Mouse (Mus musculus): ENCODE measurements around the gene Gm29735. TPM values are rescaled to one million over a fixed set of nuclear protein-coding genes. Genes with fewer than 3 reads are reported as not detected.
"Not testable (repeated sequence)": the region's sequence is repeated elsewhere in the genome, so short reads cannot be mapped to it uniquely, and the experiment has no call there.

The Gm29735 gene
- not detected in 2 replicates for polyA plus RNA-seq (2011; ENCODE audit: insufficient read depth, insufficient read length, low read depth, missing spikeins)

DNA sequence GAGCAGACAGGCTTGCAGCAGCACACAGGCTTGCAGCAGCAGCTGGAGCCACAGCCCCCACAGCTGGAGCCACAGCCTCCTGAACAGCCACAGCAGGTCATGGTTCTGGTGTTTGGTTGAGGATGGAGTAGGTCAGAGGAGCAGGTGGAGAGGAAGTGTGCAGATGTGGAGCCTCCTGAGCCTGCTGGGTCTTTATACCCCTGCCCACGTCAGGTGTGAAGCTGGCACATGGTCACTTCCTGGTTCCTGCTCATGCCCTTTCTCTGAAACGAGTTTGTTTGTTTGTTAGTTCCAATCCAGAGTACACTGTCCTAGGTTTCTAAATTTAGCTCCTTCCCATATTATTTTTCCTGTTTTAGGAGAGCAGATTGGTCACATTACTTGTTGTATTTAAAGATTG lies at the start of gene Gm29735:
Gene Gm29735 (minus strand): TSS at position 101 of the 400 bp plus-strand sequence.
- not testable (repeated sequence) for H3K9ac ChIP-seq (ENCODE audit: low read depth, poor library complexity, severe bottlenecking); H3K4me1 ChIP-seq (ENCODE audit: control insufficient read depth, insufficient read depth, low read length); H3K27ac ChIP-seq (ENCODE audit: insufficient read depth, low read length); H3K36me3 ChIP-seq (ENCODE audit: control insufficient read depth, insufficient read depth, low read length, poor library complexity, severe bottlenecking); H3K4me3 ChIP-seq (ENCODE audit: low read depth, low read length); H3K9me3 ChIP-seq (replicated peaks; ENCODE audit: control insufficient read depth, insufficient read depth, low read length, poor library complexity, severe bottlenecking); H3K27me3 ChIP-seq (ENCODE audit: control insufficient read depth, insufficient read depth, low read length, poor library complexity, severe bottlenecking)

GRCm38 (mm10) chr7:142205488-142205887 lies 48.6 kb upstream of the Gm29735 start:
- Histone ChIP-seq H3K4me1 (ENCODE audit: control insufficient read depth, insufficient read depth, low read length) (peaks cover 5% of the 10 kb centered on the region), H3K4me3 (ENCODE audit: low read depth, low read length) (no peak overlapping the region), H3K27ac (ENCODE audit: insufficient read depth, low read length) (no peak overlapping the region), H3K9me3 (replicated peaks; ENCODE audit: control insufficient read depth, insufficient read depth, low read length, poor library complexity, severe bottlenecking) (no peaks in the 10 kb centered on the region), H3K9ac (ENCODE audit: low read depth, poor library complexity, severe bottlenecking) (no peak overlapping the region), H3K36me3 (ENCODE audit: control insufficient read depth, insufficient read depth, low read length, poor library complexity, severe bottlenecking) (no peaks in the 10 kb centered on the region), H3K27me3 (ENCODE audit: control insufficient read depth, insufficient read depth, low read length, poor library complexity, severe bottlenecking) (no peaks in the 10 kb centered on the region)
- TF ChIP-seq EP300 (IDR thresholded peaks at IDR 0.05; ENCODE audit: insufficient read depth, low read depth, low read length), result no peak
- no peak for TF ChIP-seq POLR2A (IDR thresholded peaks at IDR 0.05; ENCODE audit: insufficient read depth, low read length)
- no peak for TF ChIP-seq CTCF (IDR thresholded peaks at IDR 0.05; ENCODE audit: low read depth, low read length)

GRCm38 (mm10) chr7:142201064-142201463 lies 44.2 kb upstream of the Gm29735 start, which contains the start of gene Krtap5-3:
Gene Krtap5-3, plus strand, starts transcription at chr7:142201364.
- Histone ChIP-seq H3K4me3 (ENCODE audit: low read depth, low read length) (no peak within 1 kb of the TSS), H3K9ac (ENCODE audit: low read depth, poor library complexity, severe bottlenecking) (no peak within 1 kb of the TSS), H3K9me3 (replicated peaks; ENCODE audit: control insufficient read depth, insufficient read depth, low read length, poor library complexity, severe bottlenecking) (no peaks in the 10 kb centered on the region), H3K27ac (ENCODE audit: insufficient read depth, low read length) (no peak within 1 kb of the TSS), H3K36me3 (ENCODE audit: control insufficient read depth, insufficient read depth, low read length, poor library complexity, severe bottlenecking) (no peaks in the 10 kb centered on the region), H3K27me3 (ENCODE audit: control insufficient read depth, insufficient read depth, low read length, poor library complexity, severe bottlenecking) (no peaks in the 10 kb centered on the region), H3K4me1 (ENCODE audit: control insufficient read depth, insufficient read depth, low read length) (no peaks in the 10 kb centered on the region)
- no peak for TF ChIP-seq POLR2A (IDR thresholded peaks at IDR 0.05; ENCODE audit: insufficient read depth, low read length)

- Histone ChIP-seq H3K27ac (ENCODE audit: insufficient read depth, low read length) (no peak overlapping the region), H3K4me1 (ENCODE audit: control insufficient read depth, insufficient read depth, low read length) (no peaks in the 10 kb centered on the region), H3K36me3 (ENCODE audit: control insufficient read depth, insufficient read depth, low read length, poor library complexity, severe bottlenecking) (no peaks in the 10 kb centered on the region), H3K9ac (ENCODE audit: low read depth, poor library complexity, severe bottlenecking) (no peak overlapping the region), H3K4me3 (ENCODE audit: low read depth, low read length) (no peak overlapping the region), H3K9me3 (replicated peaks; ENCODE audit: control insufficient read depth, insufficient read depth, low read length, poor library complexity, severe bottlenecking) (peaks cover 15% of the 10 kb centered on the region), H3K27me3 (ENCODE audit: control insufficient read depth, insufficient read depth, low read length, poor library complexity, severe bottlenecking) (no peaks in the 10 kb centered on the region)
- no peak for TF ChIP-seq POLR2A (IDR thresholded peaks at IDR 0.05; ENCODE audit: insufficient read depth, low read length)
- TF ChIP-seq CTCF (IDR thresholded peaks at IDR 0.05; ENCODE audit: low read depth, low read length), result no peak
- no peak for TF ChIP-seq EP300 (IDR thresholded peaks at IDR 0.05; ENCODE audit: insufficient read depth, low read depth, low read length)
Observed at GRCm38 (mm10) chr7:142198748-142199147, 41.8 kb upstream of the Gm29735 start.

DNA sequence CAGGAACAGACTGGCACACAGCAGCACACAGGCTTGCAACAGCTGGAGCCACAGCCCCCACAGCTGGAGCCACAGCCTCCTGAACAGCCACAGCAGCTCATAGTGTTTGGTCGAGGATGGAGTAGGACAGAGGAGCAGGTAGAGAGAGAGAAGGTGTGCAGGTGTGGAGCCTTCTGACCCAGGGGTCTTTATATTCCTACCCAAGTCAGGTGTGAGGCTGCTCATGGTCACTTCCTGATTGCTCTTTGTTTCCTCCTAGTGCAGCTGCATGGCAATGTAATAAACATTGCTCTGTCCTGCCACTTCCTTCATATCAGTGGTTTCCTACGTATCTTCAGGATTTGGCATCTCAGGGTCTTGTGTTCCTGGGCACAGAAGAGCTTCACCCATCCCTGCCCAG lies 33.4 kb upstream of the Gm29735 start, which contains the start of gene Gm10153:
Gene Gm10153 (minus strand): TSS at position 101 of the 400 bp plus-strand sequence.
- Histone ChIP-seq H3K27ac (ENCODE audit: insufficient read depth, low read length) (no peak within 1 kb of the TSS), H3K4me1 (ENCODE audit: control insufficient read depth, insufficient read depth, low read length) (no peaks in the 10 kb centered on the region), H3K4me3 (ENCODE audit: low read depth, low read length) (no peak within 1 kb of the TSS), H3K9me3 (replicated peaks; ENCODE audit: control insufficient read depth, insufficient read depth, low read length, poor library complexity, severe bottlenecking) (peaks cover 16% of the 10 kb centered on the region), H3K9ac (ENCODE audit: low read depth, poor library complexity, severe bottlenecking) (no peak within 1 kb of the TSS), H3K27me3 (ENCODE audit: control insufficient read depth, insufficient read depth, low read length, poor library complexity, severe bottlenecking) (no peaks in the 10 kb centered on the region), H3K36me3 (ENCODE audit: control insufficient read depth, insufficient read depth, low read length, poor library complexity, severe bottlenecking) (no peaks in the 10 kb centered on the region)
- no peak for TF ChIP-seq POLR2A (IDR thresholded peaks at IDR 0.05; ENCODE audit: insufficient read depth, low read length)
- TF ChIP-seq CTCF (IDR thresholded peaks at IDR 0.05; ENCODE audit: low read depth, low read length), result no peak
- no peak for TF ChIP-seq EP300 (IDR thresholded peaks at IDR 0.05; ENCODE audit: insufficient read depth, low read depth, low read length)

- Histone ChIP-seq H3K4me3 (ENCODE audit: low read depth, low read length) (no peak overlapping the region), H3K27me3 (ENCODE audit: control insufficient read depth, insufficient read depth, low read length, poor library complexity, severe bottlenecking) (no peaks in the 10 kb centered on the region), H3K27ac (ENCODE audit: insufficient read depth, low read length) (no peak overlapping the region), H3K36me3 (ENCODE audit: control insufficient read depth, insufficient read depth, low read length, poor library complexity, severe bottlenecking) (no peaks in the 10 kb centered on the region), H3K9me3 (replicated peaks; ENCODE audit: control insufficient read depth, insufficient read depth, low read length, poor library complexity, severe bottlenecking) (no peaks in the 10 kb centered on the region), H3K9ac (ENCODE audit: low read depth, poor library complexity, severe bottlenecking) (no peak overlapping the region), H3K4me1 (ENCODE audit: control insufficient read depth, insufficient read depth, low read length) (no peaks in the 10 kb centered on the region)
- no peak for TF ChIP-seq CTCF (IDR thresholded peaks at IDR 0.05; ENCODE audit: low read depth, low read length)
- no peak for TF ChIP-seq EP300 (IDR thresholded peaks at IDR 0.05; ENCODE audit: insufficient read depth, low read depth, low read length)
- no peak for TF ChIP-seq POLR2A (IDR thresholded peaks at IDR 0.05; ENCODE audit: insufficient read depth, low read length)
Observed at GRCm38 (mm10) chr7:142188156-142188555, 31.2 kb upstream of the Gm29735 start.
